ENCODE assay signal across 9 mouse cellular contexts in the genomic region with DNA sequence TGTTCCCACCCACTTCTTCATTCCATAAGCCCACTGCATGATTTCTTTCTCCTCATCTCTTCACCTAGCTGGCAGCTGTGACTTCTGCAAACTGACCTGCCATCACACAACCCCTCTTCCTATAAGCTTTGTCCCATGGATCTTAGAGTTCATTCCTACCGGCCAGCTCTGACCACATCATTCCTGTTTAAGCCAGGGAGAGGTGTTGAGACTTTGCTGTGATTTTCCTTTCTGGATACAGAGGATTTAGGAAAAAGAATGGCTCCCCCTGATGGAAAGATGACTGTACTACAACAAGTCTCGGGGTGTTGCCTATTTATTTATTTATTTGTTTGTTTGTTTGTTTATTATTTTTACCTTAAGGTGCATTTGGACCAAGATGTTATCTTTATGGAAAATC. TPM values are rescaled to one million over a fixed set of nuclear protein-coding genes. Genes with fewer than 3 reads are reported as not detected.
DNase-seq lines count a peak whose midpoint lies in the region; ATAC-seq and TF ChIP-seq lines count a peak whose summit lies in the region.
"Had no signal": no experiment of that assay in that cellular context is flagged by ENCODE, and none has a peak within 500 bp of the region (broad histone marks: within the 10 kb centered on the region; RNA-seq: fewer than 3 reads in every experiment).

No protein-coding gene starts in this region.

- no peak overlapping the region for H3K9ac ChIP-seq in embryonic facial prominence, embryonic 15.5 days

- no peak for ATAC-seq in embryonic facial prominence, embryonic 15.5 days (ENCODE audit: insufficient number of reproducible peaks, low FRiP score, low TSS enrichment, low read depth)

- TF ChIP-seq CTCF in layer of hippocampus, adult 2 months (conservative IDR thresholded peaks at IDR 0.05): peak; percentile 91

- H3K27ac ChIP-seq in layer of hippocampus, adult 2 months: peak overlapping the region; percentile 98
- 0 out of 2 replicates have a peak overlapping the region, but pooled peaks have one; percentile 39 for H3K27ac ChIP-seq in embryonic facial prominence, embryonic 15.5 days (replicated peaks)

- no peaks in the 10 kb centered on the region for H3K36me3 ChIP-seq in embryonic facial prominence, embryonic 15.5 days

- no peaks in the 10 kb centered on the region for H3K27me3 ChIP-seq in embryonic facial prominence, embryonic 15.5 days

- peaks cover 14% of the 10 kb centered on the region for H3K4me1 ChIP-seq in embryonic facial prominence, embryonic 15.5 days

- DNase-seq in layer of hippocampus, adult 2 months (ENCODE audit: low spot score in 2 of 2): peak; percentile 39 to 56
- DNase-seq in layer of hippocampus, postnatal 25 days (ENCODE audit: extremely low spot score in 1 of 2, low spot score in 1 of 2): no peak
- DNase-seq in adipocyte (ENCODE audit: low spot score): peak; percentile 67
- peak; percentile 34 to 55 for DNase-seq in kidney, postnatal 4 days
- peak; percentile 64 for DNase-seq in retina, embryonic 14.5 days (ENCODE audit: low spot score)
- DNase-seq in right cerebral cortex, postnatal 10 days (ENCODE audit: low spot score in 2 of 2): no peak
- no peak for DNase-seq in gastrocnemius, postnatal 36 days

- no peaks in the 10 kb centered on the region for H3K9me3 ChIP-seq in embryonic facial prominence, embryonic 15.5 days (replicated peaks)

- H3K4me3 ChIP-seq in layer of hippocampus, adult 2 months: peak overlapping the region; percentile 78; the same call in 1 of the 2 replicates
- H3K4me3 ChIP-seq in embryonic facial prominence, embryonic 15.5 days (replicated peaks): no peak overlapping the region

- intact Hi-C loops in gastrocnemius, postnatal 36 days (cut with DNase I): loop anchor here (2.0 kb wide), 1 partner anchor 55 kb away; no protein-coding TSS in a partner anchor

- WGBS in embryonic facial prominence, embryonic 15.5 days: 13% methylated on average over 2 of the region's 2 CpGs

- no peak overlapping the region for H3K4me2 ChIP-seq in embryonic facial prominence, embryonic 15.5 days (replicated peaks)

RNA-seq across cellular contexts. Expression of gene Rnf169, which starts 1.1 kb away (rescaled TPM):
- total RNA-seq in layer of hippocampus, adult 2 months (2021): 10 to 100 TPM; 26.6 to 28.2 TPM
- total RNA-seq in layer of hippocampus, postnatal 25 days (2021): 10 to 100 TPM; 24.0 to 25.5 TPM
- polyA plus RNA-seq in embryonic facial prominence, embryonic 15.5 days (2015; fragmentation: Nextera tagmentation; extraction: Ambion mirVana): 5.4 and 5.6 TPM in 2 replicates
- total RNA-seq in gastrocnemius, postnatal 36 days (2021): 1 to 10 TPM; 4.2 to 6.3 TPM

RNA-seq across cellular contexts. Expression of gene Chrdl2, which starts 24.7 kb away (rescaled TPM):
- under 1 TPM; 0.27 to 0.38 TPM for total RNA-seq in layer of hippocampus, adult 2 months (2021)
- under 1 TPM; 0.15 to 0.38 TPM for total RNA-seq in layer of hippocampus, postnatal 25 days (2021)
- 1.8 and 1.9 TPM in 2 replicates for polyA plus RNA-seq in embryonic facial prominence, embryonic 15.5 days (2015; fragmentation: Nextera tagmentation; extraction: Ambion mirVana)
- total RNA-seq in gastrocnemius, postnatal 36 days (2021): 1 to 10 TPM; 2.3 to 2.4 TPM
- polyA plus RNA-seq: lung, embryonic 16.5 days had no signal

Comparison
In these comparisons a context has a peak if more than half of its experiments do, and no peak if none do; other contexts are left out.
1. DNase-seq: peak in layer of hippocampus, adult 2 months (2 of 2), adipocyte (single experiment), kidney, postnatal 4 days (2 of 2) and retina, embryonic 14.5 days (single experiment); none in layer of hippocampus, postnatal 25 days (0 of 2), right cerebral cortex, postnatal 10 days (0 of 2) and gastrocnemius, postnatal 36 days (0 of 2).